Mouse (Mus musculus) natural killer cell, adult 2 months (primary cell): ENCODE measurements around the gene Mrps23.

ENCODE experiments used
- DNase-seq, 2 experiments: peaks; one replicate each; pipeline ENCODE4 v3.0.0; 2022; ENCODE audit warnings: low spot score in 2 of 2

The Mrps23 gene

DNA sequence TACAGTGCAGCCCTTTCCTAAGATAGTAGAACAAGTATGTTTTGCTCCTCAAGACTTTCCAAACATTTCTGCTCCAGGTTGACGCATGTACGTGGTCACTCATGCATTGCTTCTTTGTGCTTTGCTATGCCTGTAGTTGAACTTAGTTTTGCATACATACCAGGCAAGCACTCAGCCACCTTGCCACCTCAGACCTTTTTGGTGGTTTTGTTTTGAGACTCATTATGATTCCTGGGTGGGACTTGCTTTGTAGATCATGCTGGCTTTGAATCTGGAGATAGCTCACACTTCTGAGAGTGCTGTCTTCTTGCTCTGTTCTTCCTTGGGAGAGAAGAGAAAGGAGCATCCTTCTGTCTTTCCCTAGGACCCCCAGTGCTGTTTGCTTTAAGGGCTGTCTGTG, 3.5 kb downstream of the Mrps23 start:
- DNase-seq: no peak

DNA sequence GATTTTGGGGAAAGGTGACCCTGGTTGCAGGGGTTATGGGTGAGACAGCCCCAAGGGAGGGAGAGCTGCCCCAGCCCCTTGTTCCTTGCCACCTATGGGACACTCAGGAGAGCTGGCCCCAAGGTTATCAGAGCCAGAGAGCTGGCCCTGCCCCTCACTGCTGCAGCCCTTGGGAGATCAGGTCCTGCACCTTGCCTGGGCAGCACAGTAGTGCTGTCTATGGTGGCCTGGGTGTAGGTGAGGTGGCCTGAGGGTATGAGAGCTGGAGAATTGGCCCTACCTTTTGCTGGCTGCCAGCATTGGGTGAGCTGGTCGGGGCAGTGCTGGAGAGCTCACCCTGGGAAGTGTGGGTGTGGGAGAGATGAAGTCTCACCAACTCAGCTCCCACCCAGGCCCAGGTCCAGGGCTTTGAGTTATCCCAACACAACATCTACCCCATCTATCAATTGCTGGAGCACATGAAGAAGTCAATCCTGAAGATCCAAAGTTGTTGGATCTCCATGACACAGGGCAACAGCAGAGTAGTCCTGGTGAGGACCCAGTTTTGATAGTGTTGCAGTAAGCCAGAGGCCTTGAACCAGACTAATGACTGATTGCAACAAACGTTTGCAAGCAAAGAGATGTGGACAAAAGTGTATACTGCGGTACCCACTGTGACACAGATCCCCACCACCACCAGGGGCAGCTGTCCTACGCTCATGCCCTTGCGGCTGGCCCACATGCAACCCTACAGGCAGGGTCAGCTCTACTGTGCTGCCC, 7.8 kb downstream of the Mrps23 start:
- DNase-seq: no peak

DNA sequence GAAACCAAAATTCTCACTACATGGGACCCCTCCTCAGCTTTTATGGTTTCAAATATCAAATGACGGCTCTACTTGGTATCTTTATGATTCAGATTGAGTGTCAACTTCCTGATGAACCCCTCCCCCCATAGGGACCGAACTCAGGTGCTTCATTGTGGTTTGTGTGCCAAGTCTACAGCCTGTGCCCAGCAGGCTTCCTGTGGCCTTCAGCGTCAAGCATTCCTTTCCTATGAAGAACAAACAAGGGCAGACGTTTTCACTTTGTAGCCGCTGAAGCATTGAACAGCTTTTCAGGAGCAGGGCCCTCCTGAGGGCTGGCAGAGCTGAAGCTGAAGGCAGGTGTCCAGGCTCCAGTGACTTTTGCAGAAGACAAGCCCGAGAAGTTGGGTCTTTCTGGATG, 9.6 kb downstream of the Mrps23 start:
- no peak for DNase-seq

DNA sequence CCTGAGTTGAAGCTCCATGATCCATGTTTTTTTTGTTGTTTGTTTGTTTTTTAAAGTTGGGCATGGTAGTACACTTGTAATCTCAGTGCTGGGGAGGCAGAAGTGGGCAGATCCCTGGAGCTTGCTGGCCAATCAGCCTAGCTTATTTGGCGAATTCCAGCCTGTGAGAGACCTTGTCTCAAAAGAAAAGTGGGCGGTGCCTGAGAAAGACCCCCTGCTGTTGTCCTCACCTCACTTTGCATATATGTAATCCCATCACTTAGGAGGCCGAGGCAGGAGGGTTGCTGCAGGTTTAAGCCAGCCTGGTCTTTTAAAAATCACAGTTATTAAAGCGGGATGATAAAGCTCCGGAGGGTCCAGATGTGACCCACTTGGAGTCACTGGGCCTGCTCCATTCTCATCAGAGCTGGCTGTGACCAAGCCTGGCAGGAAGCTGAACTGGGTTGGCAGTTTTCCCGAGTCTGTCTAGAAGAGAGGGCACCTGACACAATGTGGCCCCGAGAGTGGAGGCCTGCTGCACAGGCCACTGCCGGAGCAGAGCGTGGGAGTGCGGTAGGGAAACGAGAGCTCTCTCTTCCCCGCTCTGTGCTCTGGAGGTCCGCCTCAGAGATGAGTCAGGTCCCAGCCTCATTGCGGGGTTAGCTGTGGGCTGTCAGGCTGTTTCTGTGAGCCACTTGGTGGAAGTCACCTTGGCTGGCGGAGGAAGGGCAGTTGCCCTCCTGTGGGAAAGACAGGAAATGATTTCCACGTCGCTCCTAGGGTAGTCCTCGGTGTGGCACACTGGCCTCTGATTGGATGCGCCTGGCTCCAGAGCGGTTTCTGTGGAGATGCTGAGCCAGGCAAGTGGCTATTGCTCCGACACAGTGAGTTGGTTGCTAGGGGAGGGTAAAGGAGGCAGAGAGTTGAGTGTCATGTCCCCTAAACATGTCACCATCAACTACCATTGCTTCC, 11.0 kb downstream of the Mrps23 start:
- no peak for DNase-seq

DNA sequence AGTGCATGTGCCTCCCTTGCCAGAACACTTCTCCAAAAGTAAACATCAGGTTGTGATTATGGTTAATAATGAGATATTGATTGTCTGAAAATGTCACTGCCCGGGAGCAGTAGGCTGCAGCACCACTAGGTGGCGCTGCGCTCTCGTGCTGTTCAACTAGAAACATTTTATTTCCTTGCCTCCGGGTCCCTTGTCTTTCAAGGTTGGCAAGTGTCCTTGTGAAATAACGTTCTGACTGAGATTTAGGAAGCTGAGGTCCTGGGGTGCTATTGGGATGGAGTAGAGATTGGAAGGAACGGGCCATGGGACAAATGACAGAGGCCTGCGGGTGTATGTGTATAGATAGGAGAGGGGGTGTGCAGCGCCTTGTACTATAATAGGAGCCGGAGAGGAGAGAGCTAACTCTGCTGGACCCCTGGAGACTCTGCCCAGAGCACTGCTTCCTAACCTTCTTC, 12.1 kb downstream of the Mrps23 start:
- DNase-seq: peak; percentile 42 to 62

DNA sequence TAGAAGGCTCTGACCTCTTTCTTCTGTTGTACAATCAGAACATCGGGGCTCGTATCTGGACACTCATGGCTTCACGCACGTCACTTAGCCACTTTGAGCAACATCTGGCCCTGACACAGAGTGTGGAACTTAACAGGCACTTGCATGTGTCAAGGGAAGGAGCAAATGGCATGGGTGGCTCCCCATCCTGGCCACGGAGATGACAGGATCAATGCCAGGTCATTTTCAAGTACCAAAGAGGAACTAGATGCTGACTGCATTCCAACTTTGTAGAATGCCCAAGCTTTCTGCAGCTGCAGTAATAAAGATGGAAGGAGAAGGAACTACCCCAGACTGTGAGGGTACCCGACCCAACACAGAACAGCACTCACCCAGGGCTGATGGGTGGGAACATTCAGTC, 14.0 kb downstream of the Mrps23 start:
- no peak for DNase-seq

DNA sequence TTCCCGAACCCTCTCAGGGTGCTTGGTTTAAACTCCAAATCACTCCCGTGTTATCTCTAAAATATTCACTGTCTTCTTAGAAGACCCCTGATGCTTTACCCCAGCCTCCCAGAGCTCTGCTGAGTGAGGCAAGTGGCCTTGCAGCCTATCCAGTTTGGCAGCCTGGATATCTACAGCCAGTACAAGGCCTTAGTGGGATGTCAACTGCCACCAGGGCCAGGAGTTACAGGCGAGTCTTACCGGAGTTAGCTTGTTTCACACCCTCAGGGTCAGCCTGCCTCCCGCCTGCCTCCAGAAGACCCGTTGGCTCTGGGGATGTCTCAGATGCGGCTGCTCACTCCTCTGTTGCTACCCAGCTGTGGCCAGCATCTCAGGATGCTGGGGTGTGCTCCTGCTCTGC, 14.4 kb downstream of the Mrps23 start:
- no peak for DNase-seq

DNA sequence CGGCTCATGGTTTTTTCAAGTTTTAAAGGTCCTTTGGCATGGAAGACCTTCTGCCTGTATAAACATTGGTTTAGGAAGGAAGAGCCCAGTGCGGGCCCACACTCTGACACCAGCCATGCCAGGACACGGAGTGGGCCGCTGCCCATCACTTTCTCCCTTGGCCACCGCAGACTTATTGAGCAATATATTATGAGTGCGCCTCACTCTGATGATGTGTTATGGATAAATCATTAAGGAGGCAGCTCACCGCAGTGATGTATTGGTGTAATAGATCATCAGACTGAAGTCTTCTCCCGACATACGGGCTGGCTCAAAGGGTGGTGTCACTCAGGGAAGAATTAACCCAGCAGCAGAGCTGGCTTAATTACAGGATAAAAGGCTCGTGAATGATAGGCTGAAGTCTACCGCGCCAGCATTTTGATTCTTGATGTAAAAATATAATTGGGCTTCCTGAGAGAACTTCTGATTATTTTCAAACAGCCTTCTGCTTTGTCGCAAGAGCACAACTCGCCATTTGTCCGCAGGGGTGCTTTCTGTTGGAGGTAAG, 17.8 kb downstream of the Mrps23 start:
- DNase-seq: no peak

DNA sequence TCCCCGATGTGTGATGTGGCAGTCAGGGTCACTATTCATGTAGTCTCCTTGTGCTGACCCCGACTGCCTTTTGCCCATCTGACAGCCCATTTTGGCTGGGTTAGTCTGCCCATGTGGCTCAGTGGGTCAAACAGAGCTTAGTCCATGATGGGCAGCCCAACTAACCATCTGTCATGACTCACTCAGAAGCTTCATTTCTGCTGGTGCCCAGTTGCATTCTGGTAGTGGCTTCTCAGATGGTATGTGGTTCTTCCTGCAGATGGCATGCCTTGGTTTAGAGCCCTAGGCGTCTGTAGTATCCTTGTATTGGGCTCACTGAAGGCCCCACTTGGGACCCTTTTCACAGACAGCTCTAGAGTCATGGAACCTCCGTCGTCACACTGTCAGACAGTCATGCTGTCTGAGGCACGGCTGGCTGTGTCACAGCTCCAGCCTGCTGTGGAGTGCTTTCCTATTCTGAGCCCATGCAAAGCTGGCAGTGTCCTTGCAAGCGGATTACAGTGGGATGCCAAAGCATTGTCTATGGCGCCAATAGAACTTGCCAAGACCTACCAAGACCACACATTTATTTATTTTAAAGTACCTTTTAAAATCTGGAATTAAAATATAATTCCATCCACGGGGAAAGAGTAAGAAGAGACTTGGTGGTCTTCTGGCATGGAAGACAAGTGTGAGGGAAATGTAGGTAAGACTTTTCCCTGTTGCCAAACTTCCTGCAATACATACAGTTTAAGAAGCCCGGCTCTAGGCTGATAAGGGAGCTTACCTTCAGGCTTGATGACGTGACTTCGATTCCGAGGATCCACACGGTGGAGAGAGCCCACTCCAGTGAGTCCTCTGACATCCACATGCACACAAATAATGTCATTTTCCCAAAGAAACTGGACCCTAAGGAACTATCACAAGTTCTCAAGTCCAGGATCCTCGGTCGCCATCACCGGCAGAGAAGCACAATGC, 23.1 kb downstream of the Mrps23 start:
- no peak for DNase-seq

DNA sequence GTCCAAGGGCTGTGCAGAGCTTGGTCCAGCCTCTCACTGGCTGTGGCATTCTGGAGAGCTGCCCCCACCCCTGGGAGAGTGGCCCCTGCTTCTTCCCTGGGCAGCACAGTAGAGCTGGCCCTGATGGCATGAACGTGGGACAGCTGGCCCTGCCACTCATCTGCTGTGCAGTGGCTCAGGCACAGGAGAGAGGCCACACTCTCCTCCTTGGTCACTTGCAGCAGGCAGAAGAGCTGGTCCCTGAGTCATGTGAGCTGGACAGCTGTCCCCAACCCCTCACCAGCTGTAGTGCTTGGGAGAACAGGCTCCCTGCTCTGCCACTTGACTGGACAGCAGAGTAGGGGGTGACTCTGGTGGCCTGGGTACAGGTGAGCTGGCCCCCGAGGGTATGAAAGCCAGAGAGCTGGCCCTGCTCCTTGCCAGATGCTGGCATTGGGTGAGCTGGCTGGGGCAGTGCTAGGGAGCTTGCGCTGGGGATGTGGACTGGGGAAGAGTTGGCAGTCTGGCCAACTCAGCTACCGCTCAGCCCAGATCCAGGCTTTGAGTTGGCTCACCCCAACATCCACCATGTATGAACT, 27.1 kb downstream of the Mrps23 start:
- no peak for DNase-seq

DNA sequence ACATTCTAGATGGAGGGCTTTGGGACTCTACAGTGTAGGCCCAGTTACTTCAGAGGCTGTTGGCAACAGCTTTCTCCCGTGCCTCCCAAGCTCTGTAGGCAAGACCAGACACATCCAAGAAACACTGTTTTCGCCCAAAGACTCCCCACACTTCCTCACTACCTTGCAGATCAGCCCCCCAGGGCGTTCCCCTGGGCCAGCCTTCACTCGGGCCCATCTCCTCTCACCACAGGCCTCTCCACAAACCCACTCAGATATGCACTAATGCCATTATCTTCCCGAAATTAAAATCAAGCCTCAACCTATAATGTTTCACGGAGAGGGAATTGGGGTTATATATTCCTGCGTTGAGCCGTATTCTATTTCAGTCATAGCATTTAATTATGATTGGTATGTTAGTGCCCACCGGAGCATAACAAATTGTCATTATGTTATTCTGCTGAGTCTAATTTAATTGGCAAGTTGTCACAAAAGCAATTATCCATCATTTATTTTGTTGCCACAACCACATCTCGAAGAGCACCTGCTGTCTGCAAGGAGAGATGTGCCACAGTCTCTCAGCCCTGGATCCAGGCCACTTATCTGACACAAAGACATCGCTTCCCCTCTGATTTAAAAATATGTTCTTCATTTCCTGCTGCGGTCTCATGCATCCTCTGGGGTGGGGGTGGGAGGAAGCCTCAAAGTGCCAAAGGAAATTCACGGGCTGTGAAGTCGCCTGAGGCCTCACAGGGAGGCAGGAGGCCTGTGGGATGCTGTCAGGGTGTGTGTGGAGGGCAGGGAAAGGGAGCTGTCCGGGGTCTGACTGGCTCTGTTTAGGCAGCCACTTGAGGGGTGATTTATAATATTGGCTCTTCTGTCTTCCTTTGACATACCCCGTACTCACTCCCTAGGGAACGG, 29.6 kb downstream of the Mrps23 start:
- DNase-seq: no peak

DNA sequence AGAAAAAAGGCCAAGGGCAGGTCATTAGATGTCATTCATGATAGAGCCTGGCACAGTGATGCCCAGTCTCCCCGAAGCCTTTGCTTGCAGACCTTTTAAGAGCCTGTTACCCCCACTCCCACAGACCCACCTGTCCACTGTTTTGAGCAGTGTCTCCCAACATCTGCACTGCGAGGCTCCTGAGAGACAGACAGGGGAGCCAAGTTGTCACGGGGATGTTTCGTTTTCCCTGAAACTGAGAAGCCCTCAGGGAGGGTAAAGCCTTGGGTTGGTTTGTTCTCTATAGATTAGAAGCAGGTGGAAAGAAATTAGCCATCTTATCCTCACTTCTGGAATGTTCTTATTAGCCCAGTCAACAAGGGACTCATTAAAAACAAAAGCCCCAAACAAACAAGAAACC, 30.6 kb downstream of the Mrps23 start:
- DNase-seq: no peak

DNA sequence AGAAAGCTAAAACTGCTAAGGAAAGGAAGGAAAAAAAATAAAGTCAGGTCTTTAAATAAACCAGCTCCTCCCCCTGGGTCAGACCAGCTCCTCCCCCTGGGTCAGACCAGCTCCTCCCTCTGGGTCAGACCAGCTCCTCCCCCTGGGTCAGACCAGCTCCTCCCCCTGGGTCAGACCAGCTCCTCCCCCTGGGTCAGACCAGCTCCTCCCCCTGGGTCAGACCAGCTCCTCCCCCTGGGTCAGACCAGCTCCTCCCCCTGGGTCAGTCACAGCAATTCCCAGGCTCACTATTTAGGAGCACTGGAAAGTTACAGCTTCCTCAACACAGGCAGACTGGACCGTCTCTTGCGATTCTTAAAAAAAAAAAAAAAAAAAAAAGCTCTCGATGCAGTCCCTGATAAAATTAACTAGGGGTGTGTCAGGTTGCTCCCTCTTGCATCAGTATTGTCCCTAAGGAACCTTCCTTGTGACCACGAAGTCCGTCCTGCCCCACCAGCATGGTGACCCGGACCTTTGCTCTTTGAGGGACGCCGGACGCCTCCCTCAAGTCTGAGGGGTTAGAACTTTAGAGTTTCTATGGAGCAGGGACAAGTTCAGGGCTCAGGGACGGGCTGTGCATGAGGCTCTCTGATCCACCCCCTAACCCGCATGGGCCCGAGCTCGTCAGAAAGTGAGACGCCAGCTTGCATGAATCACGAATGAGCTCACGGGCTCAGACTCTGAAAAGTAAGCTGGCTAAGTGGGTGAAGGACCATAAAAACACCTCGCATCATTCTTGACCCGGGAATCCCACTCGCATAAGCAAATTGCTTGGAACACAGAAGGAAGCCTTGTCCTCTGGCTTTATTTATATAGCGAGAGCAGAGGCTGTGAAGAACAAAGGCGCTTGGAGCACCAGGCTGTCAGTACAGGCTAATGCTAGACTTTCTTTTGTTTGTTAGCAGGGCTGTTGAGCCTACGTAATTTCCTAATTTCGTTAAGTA, 31.3 kb downstream of the Mrps23 start:
- peak; percentile 46 to 54 for DNase-seq

DNA sequence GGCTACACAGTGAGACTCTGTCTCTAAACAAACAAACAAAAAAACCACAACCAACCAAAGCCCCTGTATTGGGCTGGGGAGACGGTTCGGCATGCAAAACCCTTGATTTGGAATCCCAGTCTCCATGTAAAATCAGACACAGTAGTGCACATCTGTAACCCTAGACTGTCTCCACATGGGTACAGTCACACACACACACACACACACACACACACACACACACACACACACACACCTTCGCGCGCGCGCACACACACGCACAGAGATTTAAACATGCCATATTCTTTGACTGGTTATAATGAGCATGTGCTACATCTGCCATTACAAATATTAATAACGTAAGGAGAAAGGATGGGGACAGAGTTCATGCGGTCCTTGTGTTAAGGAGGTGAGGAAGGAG, 36.1 kb downstream of the Mrps23 start:
- no peak for DNase-seq

DNA sequence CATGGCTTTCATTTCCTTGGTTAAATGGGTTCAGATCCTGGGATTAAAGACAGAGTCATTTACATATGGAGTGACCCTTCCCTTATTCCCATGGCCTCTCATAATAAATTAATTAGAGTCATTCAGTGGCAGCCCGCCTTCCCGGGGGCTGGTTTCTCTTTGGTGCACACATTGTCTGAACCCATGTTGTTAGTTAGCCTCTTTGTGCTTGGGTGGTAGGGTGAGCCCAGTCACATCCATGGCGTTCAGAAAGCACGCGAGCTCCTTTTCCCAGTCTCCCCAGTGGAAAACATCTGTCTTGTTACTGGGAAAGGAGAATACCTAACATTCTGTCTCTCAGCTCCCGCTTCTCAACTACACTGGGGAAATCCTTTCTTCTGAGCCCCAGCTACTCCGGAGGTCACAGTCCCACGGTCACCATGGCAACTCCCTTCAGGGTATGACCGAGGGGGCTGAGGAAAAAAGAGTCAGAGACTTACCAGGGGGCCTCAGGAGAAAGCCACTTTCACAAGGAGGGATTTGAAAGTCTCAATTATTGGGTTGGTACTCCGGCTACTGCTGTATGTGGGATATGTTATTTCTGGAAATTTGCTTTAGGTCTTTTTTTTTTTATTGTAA, 36.7 kb downstream of the Mrps23 start:
- no peak for DNase-seq

DNA sequence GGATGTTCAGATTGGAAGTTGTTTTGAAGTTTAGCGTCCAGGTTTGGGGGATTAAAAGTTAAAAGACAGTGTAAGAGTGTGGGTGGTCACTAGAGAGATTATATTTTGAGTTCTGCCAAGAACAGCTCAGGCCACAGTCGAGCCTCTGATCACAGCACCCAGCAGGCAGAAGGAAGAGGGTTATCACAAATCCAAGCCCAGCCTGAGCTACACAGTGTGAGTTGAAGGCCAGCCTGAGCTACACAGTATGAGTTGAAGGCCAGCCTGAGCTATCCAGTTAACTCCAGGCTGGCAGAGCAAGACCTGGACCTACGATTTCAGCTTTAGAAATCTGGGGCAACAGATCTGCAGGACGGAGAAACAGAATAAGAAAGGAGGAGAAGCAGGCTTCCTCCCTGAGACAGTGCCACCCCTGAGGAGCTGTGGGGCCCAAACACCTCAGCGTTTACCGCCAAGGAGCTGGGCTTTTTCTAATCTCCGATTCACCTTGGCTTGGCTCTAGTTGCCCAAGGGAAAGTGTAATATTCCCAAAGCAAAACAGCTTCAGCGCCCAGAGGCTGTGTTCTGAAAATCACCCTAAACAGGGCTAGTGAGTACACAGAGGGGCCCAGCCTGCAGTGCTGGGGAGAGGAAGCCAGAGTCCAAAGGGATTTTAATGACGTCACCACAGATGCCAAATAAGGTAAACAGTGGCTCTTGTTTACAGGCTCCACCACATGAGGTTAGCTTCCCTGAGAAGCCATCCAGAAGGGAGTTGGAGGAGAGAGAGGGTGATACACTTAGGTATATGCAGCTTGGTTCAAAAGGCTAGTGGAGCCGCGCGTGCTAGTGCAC, 37.5 kb downstream of the Mrps23 start:
- no peak for DNase-seq

DNA sequence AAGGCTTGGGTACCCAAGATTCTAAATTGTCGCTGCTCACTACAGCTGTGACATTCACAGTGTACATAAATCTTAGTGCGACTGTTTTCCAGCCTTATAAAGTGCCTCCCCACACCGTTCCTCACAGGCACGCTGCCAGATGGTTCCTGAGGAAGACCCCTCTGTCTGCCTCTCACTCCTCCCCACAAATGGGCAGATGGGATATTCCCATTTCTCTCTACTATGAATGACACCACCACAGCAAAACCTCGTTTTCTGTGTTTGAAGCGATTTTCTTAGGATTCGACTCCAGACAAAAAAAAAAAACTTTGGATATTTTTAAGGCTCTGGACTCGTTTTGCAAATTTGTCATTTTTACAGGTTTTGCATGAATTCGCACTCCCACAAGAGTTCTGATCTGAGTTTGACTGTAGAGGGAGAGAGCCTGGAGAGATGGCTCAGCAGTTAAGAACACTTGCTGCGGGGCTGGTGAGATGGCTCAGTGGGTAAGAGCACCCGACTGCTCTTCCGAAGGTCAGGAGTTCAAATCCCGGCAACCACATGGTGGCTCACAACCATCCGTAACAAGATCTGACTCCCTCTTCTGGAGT, 41.5 kb downstream of the Mrps23 start:
- no peak for DNase-seq
